Mouse (Mus musculus): Measurements from ENCODE around the gene Pdp2.

DNA sequence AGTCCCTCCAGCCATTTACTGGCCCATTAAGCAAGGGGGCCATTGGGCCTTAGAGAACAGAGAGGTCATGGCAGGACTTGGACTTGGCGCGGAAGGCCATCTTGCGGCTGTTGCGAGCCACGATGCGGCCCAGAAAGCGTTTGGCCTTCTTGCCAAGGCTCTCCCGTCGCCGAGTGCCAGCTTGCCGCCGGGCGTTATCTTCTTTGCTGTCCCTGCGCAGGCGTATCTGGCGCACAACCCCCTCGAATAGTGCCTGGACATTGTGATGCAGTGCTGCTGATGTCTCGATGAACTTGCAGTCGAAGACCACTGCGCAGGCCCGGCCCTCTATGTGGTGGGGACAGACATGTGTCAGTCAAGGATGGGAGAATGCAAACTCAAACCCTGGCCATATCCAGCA is 37.2 kb downstream of the Pdp2 start:
- TF ChIP-seq POLR2A (IDR thresholded peaks at IDR 0.05; ENCODE audit: borderline replicate concordance, extremely low read depth, low read depth, low read length) = no peak
- no peak for TF ChIP-seq CTCF (IDR thresholded peaks at IDR 0.05; ENCODE audit: insufficient read depth, low read length)
